Mouse (Mus musculus): ENCODE data around the gene Chchd6.

Gene Chchd6

GRCm38 (mm10) chr6:89364342-89364741 is 231.1 kb downstream of the Chchd6 start:
- in situ Hi-C loops (cut with MboI; ENCODE audit: unreplicated experiment in 2 of 2): loop anchor here (5.0 to 25.0 kb wide), 5 partner anchors 193 to 310 kb away; no protein-coding TSS in a partner anchor

DNA sequence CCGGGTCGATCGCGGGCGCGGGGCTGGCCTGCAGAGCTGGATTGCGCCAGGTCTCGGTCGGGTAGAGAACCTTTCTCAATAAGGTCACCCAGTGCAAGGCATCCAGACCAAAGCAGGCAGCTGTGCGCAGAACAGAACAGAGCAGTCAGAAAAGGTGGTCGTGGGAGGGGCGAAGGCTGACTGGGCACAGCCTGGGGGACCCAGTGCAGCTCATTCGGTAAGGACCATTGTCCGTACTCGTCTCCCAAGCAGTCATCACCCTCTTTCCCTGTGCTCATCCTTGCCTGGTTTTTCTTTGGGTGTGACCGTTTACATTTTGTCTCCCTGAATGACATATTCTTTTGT is 232.4 kb downstream of the Chchd6 start:
- in situ Hi-C loops (cut with MboI; ENCODE audit: unreplicated experiment in 2 of 2): loop anchor here (5.0 to 25.0 kb wide), 5 partner anchors 194 to 308 kb away; no protein-coding TSS in a partner anchor

DNA sequence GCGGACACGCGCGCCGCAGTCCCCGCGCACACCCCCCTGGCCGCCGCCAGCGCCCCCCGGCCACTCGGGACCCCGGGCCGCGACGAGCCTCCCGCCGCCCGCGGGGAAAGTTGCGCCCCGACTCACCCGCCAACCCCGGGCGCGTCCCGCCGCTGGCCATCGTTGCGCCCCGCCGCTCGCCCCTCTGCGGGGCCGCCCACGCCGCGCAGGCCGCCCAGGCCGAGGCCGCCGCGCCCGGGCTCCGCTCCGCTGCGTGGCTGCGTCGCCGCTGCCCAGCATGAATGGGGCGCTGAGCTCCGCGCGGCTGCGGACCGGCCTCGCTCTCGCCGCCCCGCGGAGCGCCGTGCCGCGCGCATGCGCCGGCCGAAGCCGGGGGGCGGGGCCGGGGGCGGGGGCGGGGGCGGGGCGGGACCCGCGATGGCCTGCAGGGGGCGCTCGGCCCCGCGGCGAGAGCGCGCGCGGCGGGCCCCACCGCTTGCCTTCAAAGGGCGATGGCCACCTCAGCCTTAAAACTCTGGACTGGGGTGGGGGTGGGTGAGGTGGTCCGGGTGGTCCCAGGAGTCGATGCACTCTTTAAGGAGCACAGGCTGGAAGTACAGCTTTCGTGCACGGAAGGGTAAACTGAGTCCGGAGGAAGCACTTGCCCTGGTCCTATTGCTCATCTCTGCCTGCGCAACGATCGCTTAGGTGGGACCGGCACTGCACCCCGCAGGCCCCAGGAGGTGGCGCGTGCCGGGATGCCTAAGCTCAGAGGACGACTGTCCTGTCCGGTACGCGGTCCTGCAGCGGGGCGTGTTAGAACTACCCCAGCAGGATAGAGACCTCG is 233.0 kb downstream of the Chchd6 start, which contains the start of gene Plxna1:
Gene Plxna1 (minus strand): TSS at position 340 of the 826 bp plus-strand sequence.
- in situ Hi-C loops (cut with MboI; ENCODE audit: unreplicated experiment in 2 of 2): loop anchor here (5.0 to 25.0 kb wide), 5 partner anchors 195 to 308 kb away; no protein-coding TSS in a partner anchor

DNA sequence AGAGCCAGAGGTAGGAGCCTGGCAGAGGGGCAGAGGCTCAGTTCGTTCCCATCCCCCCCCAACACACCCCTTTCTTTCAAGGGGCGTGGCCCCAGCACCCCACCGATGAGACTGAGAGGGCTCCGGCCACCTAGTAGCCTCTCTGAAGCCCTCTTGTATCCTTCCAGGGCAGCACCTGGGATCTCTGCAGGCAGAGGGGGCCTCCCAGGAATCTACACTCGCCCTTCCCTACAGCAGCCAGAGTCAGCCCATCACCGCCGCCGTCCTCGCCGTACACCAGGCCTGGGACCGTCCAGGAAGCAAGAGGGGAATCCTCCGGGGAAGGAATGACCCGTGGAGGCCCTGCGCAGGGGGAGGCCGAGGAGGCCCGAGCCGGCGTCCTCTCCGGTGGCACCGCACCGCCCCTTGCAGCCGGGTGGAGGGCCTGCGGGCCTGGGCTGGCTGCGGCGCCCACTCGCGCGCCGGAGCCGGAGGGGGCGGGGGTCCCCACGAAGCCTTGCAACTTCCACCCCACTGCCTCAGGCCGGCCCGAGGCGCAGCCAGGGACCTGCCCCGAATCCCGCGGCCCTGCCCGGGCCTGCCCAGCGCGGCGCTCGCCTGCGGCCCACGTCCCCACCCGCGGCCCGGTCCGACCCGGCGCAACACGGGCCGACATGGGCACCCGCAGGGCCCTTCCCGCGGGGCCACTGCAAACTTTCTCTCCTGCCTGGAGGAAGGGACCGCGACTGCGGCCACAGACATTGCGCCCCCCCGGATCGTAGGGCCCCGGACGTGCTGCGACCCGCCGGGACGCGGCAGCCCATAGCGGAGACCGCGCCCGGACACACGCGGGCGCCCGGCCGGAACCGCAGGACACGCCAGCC is 233.8 kb downstream of the Chchd6 start:
- in situ Hi-C loops (cut with MboI; ENCODE audit: unreplicated experiment in 2 of 2): loop anchor here (5.0 to 25.0 kb wide), 5 partner anchors 196 to 307 kb away; no protein-coding TSS in a partner anchor

GRCm38 (mm10) chr6:89360709-89361417 is 234.6 kb downstream of the Chchd6 start:
- in situ Hi-C loops (cut with MboI; ENCODE audit: unreplicated experiment in 2 of 2): loop anchor here (5.0 to 25.0 kb wide), 5 partner anchors 196 to 306 kb away; no protein-coding TSS in a partner anchor

DNA sequence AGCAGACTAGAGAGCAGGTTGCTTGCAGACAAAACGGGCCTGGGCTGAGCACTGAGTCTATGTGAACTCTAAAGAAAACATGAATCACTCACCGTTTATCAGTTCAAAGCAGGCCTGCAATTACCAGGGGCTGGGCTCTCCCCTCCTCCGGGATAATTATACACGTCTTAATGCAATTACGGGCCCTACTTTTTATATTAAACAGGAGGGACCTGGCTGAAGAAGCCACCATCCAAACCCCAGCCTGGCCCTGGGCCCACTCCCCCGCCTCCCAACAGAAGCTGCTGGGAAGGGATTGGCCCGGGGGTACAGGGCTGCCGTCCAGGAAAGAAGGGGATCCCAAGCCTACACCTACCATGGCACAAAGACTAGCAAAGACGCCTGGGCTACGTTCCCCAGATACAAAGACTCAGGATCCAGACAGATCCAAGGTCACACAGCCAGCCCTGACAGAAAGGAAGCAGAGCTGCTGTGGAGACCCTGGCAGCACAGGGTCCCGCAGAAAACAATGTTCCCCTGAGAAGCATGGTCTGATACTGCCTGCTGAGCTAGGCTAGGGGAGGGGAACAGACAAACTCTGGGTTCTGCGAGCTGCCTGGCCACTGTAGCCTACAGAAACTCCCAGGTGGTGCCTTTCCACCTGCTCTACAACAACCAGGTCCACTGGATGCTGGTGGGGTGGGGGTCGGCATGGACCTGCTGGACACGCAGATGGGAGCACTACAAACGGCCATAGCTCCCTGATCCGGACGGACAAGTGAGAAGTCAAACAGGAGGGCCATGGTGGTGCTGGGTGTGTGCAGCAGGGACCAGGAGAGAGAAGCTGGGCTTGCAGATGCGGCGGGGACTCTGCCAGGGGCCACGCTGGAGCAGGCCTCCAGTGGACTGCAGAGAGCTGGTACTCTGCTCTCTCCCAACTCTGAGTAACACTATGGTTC is 235.4 kb downstream of the Chchd6 start:
- in situ Hi-C loops (cut with MboI; ENCODE audit: unreplicated experiment in 2 of 2): loop anchor here (5.0 to 25.0 kb wide), 8 partner anchors 73 to 425 kb away; no protein-coding TSS in a partner anchor

GRCm38 (mm10) chr6:89359192-89359591 is 236.3 kb downstream of the Chchd6 start:
- in situ Hi-C loops (cut with MboI; ENCODE audit: unreplicated experiment in 2 of 2): loop anchor here (5.0 to 25.0 kb wide), 5 partner anchors 72 to 424 kb away; no protein-coding TSS in a partner anchor

DNA sequence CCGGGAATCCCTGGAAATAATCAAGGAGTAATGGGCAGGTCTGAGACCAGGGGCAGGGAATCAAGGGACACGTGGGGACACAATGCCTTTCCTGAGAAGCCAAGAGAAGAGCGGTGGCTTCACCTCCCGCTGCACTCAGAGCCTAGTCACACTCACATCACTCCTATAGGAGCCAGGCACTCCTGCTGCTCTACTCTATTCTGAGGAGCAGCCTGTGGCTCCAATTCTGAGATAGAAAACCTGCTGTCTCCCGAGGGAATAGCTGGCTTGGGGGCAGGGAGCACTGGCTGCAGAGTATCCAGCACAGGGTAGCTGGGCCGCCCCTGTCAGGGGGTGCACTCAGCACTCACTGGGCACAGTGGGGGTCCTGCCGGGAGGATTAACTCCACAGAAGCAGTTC is 239.8 kb downstream of the Chchd6 start:
- in situ Hi-C loops (cut with MboI; ENCODE audit: unreplicated experiment in 2 of 2): loop anchor here (5.0 to 25.0 kb wide), 5 partner anchors 68 to 421 kb away; no protein-coding TSS in a partner anchor

GRCm38 (mm10) chr6:89354726-89355125 is 240.7 kb downstream of the Chchd6 start:
- in situ Hi-C loops (cut with MboI; ENCODE audit: unreplicated experiment in 2 of 2): loop anchor here (5.0 to 25.0 kb wide), 5 partner anchors 67 to 420 kb away; no protein-coding TSS in a partner anchor

DNA sequence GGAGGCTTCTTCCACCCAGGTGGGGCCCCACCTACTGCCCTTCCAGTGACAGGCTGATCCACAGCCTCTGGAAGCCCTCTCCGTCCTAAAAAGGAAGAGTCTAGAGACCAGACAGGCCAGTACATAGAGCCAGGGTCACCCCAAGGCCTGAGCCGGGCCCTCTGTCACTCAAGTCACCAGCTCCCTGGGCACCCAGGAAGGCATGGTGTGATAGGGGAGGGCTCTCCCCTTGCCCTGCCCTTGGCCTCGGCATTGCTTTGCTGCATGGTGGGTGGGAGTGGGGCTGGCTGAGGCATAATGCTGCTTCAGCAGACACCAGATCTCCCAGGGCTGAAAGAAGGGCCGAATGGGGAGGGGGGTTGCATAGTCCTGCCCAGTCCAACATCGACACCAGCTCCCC is 241.4 kb downstream of the Chchd6 start:
- in situ Hi-C loops (cut with MboI; ENCODE audit: unreplicated experiment in 2 of 2): loop anchor here (10.0 to 25.0 kb wide), 4 partner anchors 229 to 419 kb away; no protein-coding TSS in a partner anchor

DNA sequence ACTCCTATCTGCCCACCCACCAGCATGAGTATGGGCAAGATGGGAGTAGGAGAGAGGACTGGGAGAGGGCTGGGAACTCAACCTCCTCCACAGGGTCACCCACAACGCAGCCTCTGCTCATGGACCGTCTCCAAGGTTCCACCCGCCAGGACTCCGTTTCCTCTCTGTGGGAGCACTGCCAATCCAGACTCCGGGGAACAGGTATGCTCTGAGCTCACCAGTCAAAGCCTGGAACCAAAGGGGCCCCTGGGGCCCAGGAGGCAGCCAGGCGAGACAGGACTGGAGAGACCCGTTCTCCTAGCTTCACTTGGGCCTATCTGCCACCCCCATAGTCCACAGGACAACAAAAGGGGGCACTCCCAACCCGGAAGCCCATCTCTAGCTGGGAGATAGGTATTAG is 242.4 kb downstream of the Chchd6 start:
- in situ Hi-C loops (cut with MboI; ENCODE audit: unreplicated experiment in 2 of 2): loop anchor here (10.0 to 25.0 kb wide), 4 partner anchors 228 to 418 kb away; no protein-coding TSS in a partner anchor

- in situ Hi-C loops (cut with MboI; ENCODE audit: unreplicated experiment in 2 of 2): loop anchor here (10.0 to 25.0 kb wide), 4 partner anchors 227 to 417 kb away; no protein-coding TSS in a partner anchor
These were observed 243.9 kb downstream of the Chchd6 start for GRCm38 (mm10) chr6:89351441-89352137.

DNA sequence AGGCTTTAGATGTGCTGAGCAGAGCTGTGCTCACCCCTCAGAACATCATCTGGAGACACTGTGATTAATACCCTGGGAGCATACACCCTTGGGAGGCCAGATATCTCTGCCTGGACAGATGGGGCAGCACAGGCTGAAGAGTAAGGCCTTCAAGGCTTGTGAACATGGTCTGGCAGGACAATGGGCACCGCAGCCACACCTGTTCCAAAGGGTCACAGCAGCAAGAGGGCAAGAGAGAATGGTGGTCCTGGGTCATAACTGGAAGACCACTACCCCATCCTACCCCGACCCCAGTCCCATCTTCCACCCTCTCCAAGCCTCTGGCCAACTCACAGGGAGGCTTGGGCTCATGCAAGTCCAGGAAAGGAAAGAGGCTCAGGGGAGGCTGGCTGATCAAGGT is 244.9 kb downstream of the Chchd6 start:
- in situ Hi-C loops (cut with MboI; ENCODE audit: unreplicated experiment in 2 of 2): loop anchor here (10.0 to 25.0 kb wide), 4 partner anchors 226 to 416 kb away; no protein-coding TSS in a partner anchor

- in situ Hi-C loops (cut with MboI; ENCODE audit: unreplicated experiment in 2 of 2): loop anchor here (10.0 to 25.0 kb wide), 4 partner anchors 225 to 415 kb away; no protein-coding TSS in a partner anchor
These were observed 245.4 kb downstream of the Chchd6 start for GRCm38 (mm10) chr6:89350037-89350515.

GRCm38 (mm10) chr6:89348363-89348762 is 247.1 kb downstream of the Chchd6 start:
- in situ Hi-C loops (cut with MboI; ENCODE audit: unreplicated experiment in 2 of 2): no loop called here

GRCm38 (mm10) chr6:89347792-89348191 is 247.7 kb downstream of the Chchd6 start:
- in situ Hi-C loops (cut with MboI; ENCODE audit: unreplicated experiment in 2 of 2): no loop called here

DNA sequence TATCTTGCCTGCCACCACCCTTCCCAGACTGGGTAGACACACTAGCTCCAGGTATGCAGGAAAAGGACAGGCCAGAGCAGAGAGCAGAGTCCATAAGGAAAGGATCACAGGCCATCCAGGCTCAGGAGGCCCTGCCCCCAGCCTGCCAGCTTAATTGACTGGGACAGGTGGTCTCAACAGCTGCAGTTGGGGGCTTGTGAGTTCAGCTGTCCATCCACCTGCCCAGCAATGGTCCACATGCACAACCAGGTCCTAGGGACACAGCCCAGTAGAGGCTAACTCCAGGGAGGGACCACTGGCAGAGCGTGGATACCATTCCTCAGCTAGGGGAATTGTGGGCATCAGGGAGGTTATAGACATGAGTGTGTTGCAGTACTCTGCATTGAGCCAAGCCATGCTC is 249.6 kb downstream of the Chchd6 start:
- in situ Hi-C loops (cut with MboI; ENCODE audit: unreplicated experiment in 2 of 2): no loop called here

DNA sequence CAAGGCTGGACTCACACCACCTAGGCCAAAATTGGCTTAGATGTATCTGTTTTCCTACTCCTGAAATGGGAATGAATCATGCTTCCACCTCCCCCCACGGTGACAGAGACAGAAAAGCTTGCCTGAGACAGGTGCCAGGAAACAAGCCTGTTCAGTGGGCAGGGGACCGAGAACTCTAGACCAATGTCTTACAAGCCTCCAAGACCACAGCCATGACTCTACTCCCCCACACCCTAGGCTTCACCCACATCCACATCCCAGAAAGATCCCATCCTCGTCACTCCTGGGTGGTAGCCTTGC is 250.0 kb downstream of the Chchd6 start:
- in situ Hi-C loops (cut with MboI; ENCODE audit: unreplicated experiment in 2 of 2): no loop called here
